Mouse (Mus musculus): ENCODE results near the gene Heyl.

DNA sequence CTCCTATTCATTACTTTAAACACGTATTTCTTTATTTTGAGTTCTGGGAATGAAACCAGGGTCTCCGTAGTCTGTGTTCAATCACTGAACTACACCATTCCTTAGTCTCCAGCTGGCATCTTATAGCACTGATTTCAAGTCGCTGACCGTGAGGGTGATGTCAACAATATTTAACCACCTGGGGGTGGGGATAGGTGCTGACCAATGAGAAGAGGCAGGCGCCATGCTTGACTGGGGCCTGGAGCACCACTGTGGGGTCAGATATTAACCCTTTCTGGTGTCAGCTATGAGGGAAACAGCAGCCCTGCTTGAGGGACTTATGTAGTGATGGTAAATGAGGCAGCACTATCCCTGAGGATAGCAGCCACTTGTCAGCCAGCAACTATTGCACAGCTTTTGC is 21.9 kb upstream of the Heyl start:
- TF ChIP-seq CTCF (IDR thresholded peaks at IDR 0.05; ENCODE audit: low read depth, low read length) = no peak
- no peak for TF ChIP-seq GATA1 (IDR thresholded peaks at IDR 0.05; ENCODE audit: borderline replicate concordance, low read length)
- TF ChIP-seq TAL1 (conservative IDR thresholded peaks at IDR 0.05; ENCODE audit: low read depth, low read length) = no peak
- no peak for TF ChIP-seq POLR2AphosphoS5 (IDR thresholded peaks at IDR 0.05; ENCODE audit: insufficient replicate concordance, low read depth, low read length)

Measured in G1E (cell line).